ENCODE assay signal across 8 mouse cellular contexts in the genomic region with DNA sequence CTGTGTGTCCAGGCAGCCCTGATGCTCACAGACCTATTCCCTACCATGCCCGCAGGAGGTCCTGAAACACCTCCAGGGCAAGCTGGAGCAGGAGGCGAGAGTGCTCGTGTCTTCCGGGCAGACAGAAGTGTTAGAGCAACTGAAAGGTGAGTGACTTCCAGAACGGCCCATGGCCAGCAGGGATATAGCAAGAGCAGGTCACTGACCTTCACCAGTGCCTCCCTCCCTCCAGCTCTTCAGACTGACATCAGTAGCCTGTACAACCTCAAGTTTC. TPM values are rescaled to one million over a fixed set of nuclear protein-coding genes. Genes with fewer than 3 reads are reported as not detected.
DNase-seq lines count a peak whose midpoint lies in the region; ATAC-seq lines count a peak whose summit lies in the region.
"Had no signal": no experiment of that assay in that cellular context is flagged by ENCODE, and none has a peak within 500 bp of the region (broad histone marks: within the 10 kb centered on the region; RNA-seq: fewer than 3 reads in every experiment).

No protein-coding gene starts in this region.

- H3K4me3 ChIP-seq in kidney, embryonic 16.5 days (ENCODE audit: low read length): no peak overlapping the region
- H3K4me3 ChIP-seq in forebrain, embryonic 10.5 days: peak overlapping the region; percentile 57
- peak overlapping the region; percentile 66 for H3K4me3 ChIP-seq in hindbrain, embryonic 15.5 days
- peak overlapping the region; percentile 70 for H3K4me3 ChIP-seq in neural tube, embryonic 14.5 days (ENCODE audit: low read depth, low read length)

- DNase-seq in kidney, postnatal 36 days: no peak
- no peak for DNase-seq in forebrain, embryonic 10.5 days (ENCODE audit: extremely low spot score, low spot score)
- DNase-seq in layer of hippocampus, postnatal 36 days: no peak
- DNase-seq in thymus, postnatal 25 days: no peak
- DNase-seq: thymus, postnatal 14 days had no signal

- H3K9me3 ChIP-seq in kidney, embryonic 16.5 days (ENCODE audit: low read length): no peaks in the 10 kb centered on the region
- no peaks in the 10 kb centered on the region for H3K9me3 ChIP-seq in forebrain, embryonic 10.5 days
- H3K9me3 ChIP-seq in hindbrain, embryonic 15.5 days: no peaks in the 10 kb centered on the region
- no peaks in the 10 kb centered on the region for H3K9me3 ChIP-seq in neural tube, embryonic 14.5 days (ENCODE audit: control insufficient read depth, low read length)

- no peak overlapping the region for H3K27ac ChIP-seq in kidney, embryonic 16.5 days (ENCODE audit: low read length)
- H3K27ac ChIP-seq in forebrain, embryonic 10.5 days: peak overlapping the region; percentile 89
- peak overlapping the region; percentile 98 for H3K27ac ChIP-seq in hindbrain, embryonic 15.5 days (replicated peaks)
- H3K27ac ChIP-seq in neural tube, embryonic 14.5 days (ENCODE audit: low read depth, low read length): peak overlapping the region; percentile 99

- ATAC-seq in kidney, embryonic 16.5 days (ENCODE audit: low FRiP score, low TSS enrichment): no peak
- no peak for ATAC-seq in hindbrain, embryonic 15.5 days (ENCODE audit: low FRiP score, low read depth)
- no peak for ATAC-seq in neural tube, embryonic 14.5 days (ENCODE audit: low read depth)

- H3K9ac ChIP-seq in kidney, embryonic 16.5 days (replicated peaks; ENCODE audit: low read length): no peak overlapping the region
- H3K9ac ChIP-seq in hindbrain, embryonic 15.5 days: peak overlapping the region; percentile 91
- peak overlapping the region; percentile 99 for H3K9ac ChIP-seq in neural tube, embryonic 14.5 days (replicated peaks; ENCODE audit: low read depth, low read length)

- peak overlapping the region; percentile 23; the same call in 1 of the 2 replicates for H3K4me2 ChIP-seq in kidney, embryonic 16.5 days (replicated peaks; ENCODE audit: low read depth, low read length)
- peak overlapping the region; percentile 86 for H3K4me2 ChIP-seq in hindbrain, embryonic 15.5 days
- peak overlapping the region; percentile 76 for H3K4me2 ChIP-seq in neural tube, embryonic 14.5 days (ENCODE audit: low read depth, low read length)

- H3K36me3 ChIP-seq in kidney, embryonic 16.5 days (ENCODE audit: insufficient read depth, low read length): no peaks in the 10 kb centered on the region
- H3K36me3 ChIP-seq in forebrain, embryonic 10.5 days (replicated peaks): peaks cover 51% of the 10 kb centered on the region
- H3K36me3 ChIP-seq in hindbrain, embryonic 15.5 days: peaks cover 31% of the 10 kb centered on the region
- H3K36me3 ChIP-seq in neural tube, embryonic 14.5 days (ENCODE audit: control insufficient read depth, insufficient read depth, low read length): peaks cover 38% of the 10 kb centered on the region

- peaks cover 15% of the 10 kb centered on the region for H3K4me1 ChIP-seq in kidney, embryonic 16.5 days (ENCODE audit: insufficient read depth, low read length)
- H3K4me1 ChIP-seq in forebrain, embryonic 10.5 days: peaks cover 69% of the 10 kb centered on the region
- H3K4me1 ChIP-seq in hindbrain, embryonic 15.5 days (replicated peaks): peaks cover 85% of the 10 kb centered on the region
- peaks cover 40% of the 10 kb centered on the region for H3K4me1 ChIP-seq in neural tube, embryonic 14.5 days (ENCODE audit: control insufficient read depth, insufficient read depth, low read length)

- WGBS in kidney, embryonic 16.5 days: 51% methylated on average over 5 of the region's 5 CpGs
- WGBS in forebrain, embryonic 10.5 days: 60% methylated on average over 5 of the region's 5 CpGs
- WGBS in hindbrain, embryonic 15.5 days: 44% methylated on average over 5 of the region's 5 CpGs
- WGBS in neural tube, embryonic 14.5 days: 58% methylated on average over 5 of the region's 5 CpGs

- H3K27me3 ChIP-seq in kidney, embryonic 16.5 days (ENCODE audit: insufficient read depth, low read length): peaks cover 68% of the 10 kb centered on the region
- peaks cover 93% of the 10 kb centered on the region for H3K27me3 ChIP-seq in forebrain, embryonic 10.5 days (ENCODE audit: poor library complexity, severe bottlenecking)
- no peaks in the 10 kb centered on the region for H3K27me3 ChIP-seq in hindbrain, embryonic 15.5 days
- H3K27me3 ChIP-seq in neural tube, embryonic 14.5 days (ENCODE audit: control insufficient read depth, insufficient read depth, low read length): no peaks in the 10 kb centered on the region

RNA-seq across cellular contexts. Expression of a gene that starts 6.2 kb away (rescaled TPM):
- polyA plus RNA-seq in kidney, embryonic 16.5 days (2015; fragmentation: Nextera tagmentation; extraction: Ambion mirVana): 1.6 and 1.9 TPM in 2 replicates
- 19.4 and 27.0 TPM in 2 replicates for polyA plus RNA-seq in forebrain, embryonic 10.5 days (2016; fragmentation: Nextera tagmentation; extraction: Ambion mirVana)
- 175 and 181 TPM in 2 replicates for polyA plus RNA-seq in hindbrain, embryonic 15.5 days (2015; fragmentation: Nextera tagmentation; extraction: Ambion mirVana)
- 169 and 231 TPM in 2 replicates for polyA plus RNA-seq in neural tube, embryonic 14.5 days (2014; fragmentation: Nextera tagmentation; extraction: Ambion mirVana)
- total RNA-seq in layer of hippocampus, postnatal 36 days (2021): 10 to 100 TPM; 98.3 to 98.4 TPM

RNA-seq across cellular contexts. Expression of a gene that starts 9.8 kb away (rescaled TPM):
- 899 and 901 TPM in 2 replicates for polyA plus RNA-seq in kidney, embryonic 16.5 days (2015; fragmentation: Nextera tagmentation; extraction: Ambion mirVana)
- 1,138 and 1,144 TPM in 2 replicates for polyA plus RNA-seq in forebrain, embryonic 10.5 days (2016; fragmentation: Nextera tagmentation; extraction: Ambion mirVana)
- polyA plus RNA-seq in hindbrain, embryonic 15.5 days (2015; fragmentation: Nextera tagmentation; extraction: Ambion mirVana): 551 and 587 TPM in 2 replicates
- polyA plus RNA-seq in neural tube, embryonic 14.5 days (2014; fragmentation: Nextera tagmentation; extraction: Ambion mirVana): 537 and 599 TPM in 2 replicates
- total RNA-seq in layer of hippocampus, postnatal 36 days (2021): 100 to 1,000 TPM; 755 to 823 TPM

RNA-seq across cellular contexts. Expression of a gene that starts 18.3 kb away (rescaled TPM):
- 52.9 and 54.8 TPM in 2 replicates for polyA plus RNA-seq in kidney, embryonic 16.5 days (2015; fragmentation: Nextera tagmentation; extraction: Ambion mirVana)
- polyA plus RNA-seq in forebrain, embryonic 10.5 days (2016; fragmentation: Nextera tagmentation; extraction: Ambion mirVana): 56.4 and 60.2 TPM in 2 replicates
- polyA plus RNA-seq in hindbrain, embryonic 15.5 days (2015; fragmentation: Nextera tagmentation; extraction: Ambion mirVana): 29.8 and 30.1 TPM in 2 replicates
- 21.3 and 23.8 TPM in 2 replicates for polyA plus RNA-seq in neural tube, embryonic 14.5 days (2014; fragmentation: Nextera tagmentation; extraction: Ambion mirVana)
- 10 to 100 TPM; 22.4 to 23.0 TPM for total RNA-seq in layer of hippocampus, postnatal 36 days (2021)

RNA-seq across cellular contexts. Expression of a gene that starts 27.3 kb away (rescaled TPM):
- polyA plus RNA-seq in kidney, embryonic 16.5 days (2015; fragmentation: Nextera tagmentation; extraction: Ambion mirVana): 8.6 and 8.8 TPM in 2 replicates
- 5.7 and 6.7 TPM in 2 replicates for polyA plus RNA-seq in forebrain, embryonic 10.5 days (2016; fragmentation: Nextera tagmentation; extraction: Ambion mirVana)
- polyA plus RNA-seq in hindbrain, embryonic 15.5 days (2015; fragmentation: Nextera tagmentation; extraction: Ambion mirVana): 6.1 and 6.7 TPM in 2 replicates
- polyA plus RNA-seq in neural tube, embryonic 14.5 days (2014; fragmentation: Nextera tagmentation; extraction: Ambion mirVana): 4.9 and 5.1 TPM in 2 replicates
- total RNA-seq in layer of hippocampus, postnatal 36 days (2021): 1 to 10 TPM; 2.2 to 2.6 TPM

RNA-seq across cellular contexts. Expression of a gene that starts 27.7 kb away (rescaled TPM):
- polyA plus RNA-seq in kidney, embryonic 16.5 days (2015; fragmentation: Nextera tagmentation; extraction: Ambion mirVana): 11.0 and 11.5 TPM in 2 replicates
- 7.7 and 9.1 TPM in 2 replicates for polyA plus RNA-seq in forebrain, embryonic 10.5 days (2016; fragmentation: Nextera tagmentation; extraction: Ambion mirVana)
- 5.7 and 7.1 TPM in 2 replicates for polyA plus RNA-seq in hindbrain, embryonic 15.5 days (2015; fragmentation: Nextera tagmentation; extraction: Ambion mirVana)
- polyA plus RNA-seq in neural tube, embryonic 14.5 days (2014; fragmentation: Nextera tagmentation; extraction: Ambion mirVana): 3.9 and 5.4 TPM in 2 replicates
- 10 to 100 TPM in 1 of 2 experiments, 1 to 10 TPM in 1; 8.6 to 10.3 TPM for total RNA-seq in layer of hippocampus, postnatal 36 days (2021)

Comparison
In these comparisons a context has a peak if more than half of its experiments do, and no peak if none do; other contexts are left out.
1. H3K4me2 ChIP-seq: peak in every context shown above with its lines; median percentile 86 in hindbrain, embryonic 15.5 days; 76 in neural tube, embryonic 14.5 days; 23 in kidney, embryonic 16.5 days.